Mouse (Mus musculus): ENCODE data around the gene Ola1.
A peak's percentile ranks its signal among the peaks of the same experiment; 100 is the strongest.

Ola1 gene

DNA sequence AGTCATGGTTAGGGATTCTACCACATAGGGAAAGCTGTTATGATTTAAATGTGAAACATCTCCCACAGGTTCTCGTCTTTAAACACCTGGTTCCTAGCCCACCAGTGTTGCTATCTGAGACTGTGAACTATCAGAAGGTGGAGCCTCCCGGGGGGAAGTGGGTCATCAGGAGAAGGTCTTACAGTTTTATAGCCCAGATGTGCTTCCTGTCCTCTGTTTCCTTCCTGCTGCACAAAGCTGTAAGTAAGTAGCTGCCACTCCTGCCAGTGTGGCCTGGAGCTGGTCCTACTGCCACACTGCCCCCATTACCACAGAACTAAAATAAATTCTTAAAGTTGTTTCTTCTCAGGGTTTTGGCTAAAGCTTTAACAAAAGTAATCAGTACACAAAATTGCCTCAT is 72.6 kb downstream of the Ola1 start:
- DNase-seq = no peak

DNA sequence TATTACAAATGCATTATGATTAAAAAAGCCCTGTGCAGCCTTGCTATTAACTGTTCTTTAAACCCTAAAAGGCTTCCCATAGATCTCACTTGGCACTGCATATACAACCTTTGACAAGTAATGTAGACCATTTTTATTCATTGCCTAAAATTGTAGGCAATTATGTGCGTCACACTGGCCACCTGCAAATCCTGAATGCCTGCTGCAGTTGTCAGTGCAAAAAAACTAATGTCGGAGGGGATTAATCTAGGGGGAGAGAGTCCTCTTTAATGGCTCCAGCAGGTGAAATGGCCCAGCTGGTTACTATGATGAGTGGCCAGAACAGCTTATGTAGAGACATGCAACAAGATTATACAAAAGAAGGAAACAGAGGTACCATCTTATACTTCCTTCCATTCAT is 75.0 kb downstream of the Ola1 start:
- no peak for DNase-seq

DNA sequence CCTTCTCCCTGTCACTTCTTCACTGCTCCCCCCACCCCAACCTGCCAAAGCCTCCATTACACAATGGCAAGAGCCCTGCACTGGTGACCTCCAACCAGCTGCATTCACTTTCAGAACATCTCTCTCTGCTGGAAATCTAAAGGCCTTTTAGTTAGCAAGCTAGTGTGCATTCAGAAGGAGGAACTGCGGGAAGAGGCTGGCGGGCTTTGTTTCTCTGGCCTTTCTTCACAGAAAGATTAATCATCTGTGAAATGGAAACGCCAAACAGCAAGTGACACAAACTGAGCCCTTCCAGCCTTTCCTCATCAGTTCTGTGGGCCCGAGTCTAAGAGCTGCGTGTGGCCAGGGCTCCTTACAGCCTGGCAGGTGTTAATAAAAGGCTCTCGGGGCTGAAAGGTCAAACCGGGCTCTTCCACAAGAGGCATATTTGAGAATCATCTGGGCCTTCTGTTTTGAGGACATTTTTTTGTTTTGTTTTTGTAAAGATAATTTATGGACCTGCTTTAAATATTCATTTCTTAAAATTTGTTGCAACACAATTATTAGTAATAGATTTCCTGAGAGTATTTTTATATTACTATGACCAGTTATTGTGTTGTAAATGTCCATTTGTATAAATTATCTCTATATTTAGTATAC is 75.8 kb downstream of the Ola1 start:
- DNase-seq = no peak

DNA sequence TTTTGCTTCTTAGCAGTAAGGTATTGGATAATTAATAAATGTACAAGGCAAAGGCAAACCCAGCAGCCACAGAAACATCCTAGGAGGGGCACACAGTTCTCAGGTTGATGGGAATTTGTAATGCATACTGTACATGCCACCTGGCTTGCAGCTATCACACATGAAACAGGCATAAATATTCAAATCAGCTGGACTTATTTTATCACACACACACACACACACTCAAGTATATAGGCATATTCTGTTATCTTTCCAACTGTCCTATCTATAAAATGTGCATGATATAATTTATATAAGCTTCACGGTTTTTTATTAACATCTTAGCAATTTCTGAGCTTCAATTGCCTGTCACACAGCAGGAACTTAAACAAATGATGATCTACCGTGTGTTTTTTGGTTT is 85.8 kb downstream of the Ola1 start:
- DNase-seq = no peak

DNA sequence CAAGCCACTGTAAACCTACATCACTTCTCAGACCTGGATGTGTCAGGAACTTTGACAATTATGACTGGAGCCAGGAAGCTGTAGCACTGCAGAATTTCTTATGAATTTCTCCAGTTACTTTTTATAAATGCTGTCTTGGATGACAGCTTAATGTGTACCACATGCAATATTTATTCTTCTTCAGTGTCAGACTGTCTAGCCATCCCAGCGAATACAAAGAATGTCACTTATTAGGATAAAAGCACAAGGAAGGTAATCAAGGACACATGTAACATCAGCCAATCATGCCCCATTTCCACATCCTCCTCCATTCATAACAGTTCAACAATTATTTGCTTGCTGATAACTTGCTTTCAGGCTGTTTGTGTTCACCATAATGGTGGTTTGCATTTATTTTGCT is 91.0 kb downstream of the Ola1 start:
- no peak for DNase-seq

DNA sequence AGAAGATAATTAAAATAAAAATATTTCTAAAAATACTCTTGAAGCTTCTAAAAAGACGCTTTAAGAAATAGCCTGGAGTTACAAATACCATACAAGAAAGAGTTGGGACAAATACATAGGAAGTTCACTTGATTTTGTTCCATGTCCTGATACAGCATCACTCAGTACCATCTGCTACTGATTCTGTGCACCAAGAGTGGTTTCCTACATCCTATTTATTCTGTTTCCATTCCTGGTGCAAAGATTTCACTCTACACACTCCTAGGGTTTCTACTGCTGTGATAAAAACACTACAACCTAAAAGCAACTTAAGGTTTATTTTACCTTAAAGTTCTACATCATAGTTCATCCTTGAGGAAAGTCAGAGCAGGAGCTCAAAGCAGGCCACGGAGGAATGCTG is 99.9 kb downstream of the Ola1 start:
- DNase-seq = no peak

DNA sequence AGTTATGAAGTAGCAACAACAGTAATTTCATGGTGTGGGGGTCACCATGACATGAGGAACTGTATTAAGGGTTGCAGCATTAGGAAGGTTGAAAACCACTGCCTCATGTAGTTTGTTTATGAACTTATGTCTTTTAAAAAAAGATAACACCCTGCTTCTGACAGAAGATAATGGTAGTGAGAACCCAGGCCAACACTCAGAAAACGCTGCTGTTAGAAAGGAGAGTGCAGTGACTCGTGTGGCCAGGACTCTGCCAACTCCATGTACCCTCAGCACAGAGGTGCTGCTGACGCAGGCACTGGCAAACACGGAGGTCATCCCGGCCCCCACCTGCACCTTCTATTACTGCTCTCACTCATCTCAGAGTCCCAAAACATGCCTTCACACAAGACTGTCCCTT is 111.6 kb downstream of the Ola1 start:
- no peak for DNase-seq

DNA sequence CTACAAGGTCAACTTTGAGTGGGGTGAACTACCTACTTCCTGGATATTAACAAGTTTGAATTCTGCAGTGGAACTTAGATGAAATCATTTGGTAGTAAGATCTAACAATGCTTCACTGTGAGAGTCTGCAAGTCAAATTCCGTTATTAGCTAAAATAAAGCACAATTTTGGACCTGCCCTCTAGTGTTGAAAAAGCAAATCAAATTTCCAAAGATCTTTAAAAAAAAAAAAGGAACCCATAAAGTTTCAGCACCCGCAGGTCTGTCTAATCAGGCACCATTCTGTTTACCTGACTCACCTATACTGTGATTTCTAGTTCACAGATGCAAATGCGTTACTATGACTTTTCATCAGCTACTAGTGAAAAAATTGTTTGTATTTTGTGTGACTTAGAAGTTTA is 122.2 kb downstream of the Ola1 start:
- DNase-seq = no peak

DNA sequence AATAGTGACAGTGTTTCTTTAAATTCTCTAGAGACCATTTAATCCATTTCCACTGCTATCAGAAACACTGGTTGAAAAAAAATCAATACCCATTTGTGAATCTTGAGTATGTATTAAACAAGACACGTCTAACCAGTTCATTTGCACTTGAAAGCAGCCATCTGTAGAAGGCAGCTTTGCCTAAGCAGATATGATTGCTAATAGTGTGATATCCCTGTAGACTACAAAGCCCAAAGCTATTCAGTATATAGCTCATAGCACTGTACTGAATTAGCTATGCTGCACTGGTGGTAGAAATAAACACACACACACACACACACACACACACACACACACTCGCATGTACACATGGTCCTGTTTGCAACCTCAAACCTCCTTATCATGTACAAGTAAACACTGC is 123.4 kb downstream of the Ola1 start:
- no peak for DNase-seq

DNA sequence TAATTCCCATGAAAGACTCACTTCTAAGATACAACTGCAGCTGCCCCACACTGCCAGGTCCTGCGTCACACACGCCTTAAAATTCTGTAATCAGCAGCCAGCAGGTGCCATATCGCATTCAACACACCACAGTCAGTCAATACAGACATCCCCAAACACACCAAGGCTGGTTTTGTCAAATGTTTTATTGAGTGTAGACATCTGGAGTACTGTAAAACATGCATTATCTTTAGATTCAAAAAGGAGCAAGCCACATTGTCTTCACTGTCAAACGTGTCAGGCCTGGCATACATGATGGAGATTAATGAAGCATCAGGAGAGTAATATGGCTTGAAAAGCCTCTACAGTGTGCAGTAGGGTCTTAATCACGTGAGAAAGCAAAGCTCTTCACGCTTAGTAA is 125.7 kb downstream of the Ola1 start:
- DNase-seq = no peak

DNA sequence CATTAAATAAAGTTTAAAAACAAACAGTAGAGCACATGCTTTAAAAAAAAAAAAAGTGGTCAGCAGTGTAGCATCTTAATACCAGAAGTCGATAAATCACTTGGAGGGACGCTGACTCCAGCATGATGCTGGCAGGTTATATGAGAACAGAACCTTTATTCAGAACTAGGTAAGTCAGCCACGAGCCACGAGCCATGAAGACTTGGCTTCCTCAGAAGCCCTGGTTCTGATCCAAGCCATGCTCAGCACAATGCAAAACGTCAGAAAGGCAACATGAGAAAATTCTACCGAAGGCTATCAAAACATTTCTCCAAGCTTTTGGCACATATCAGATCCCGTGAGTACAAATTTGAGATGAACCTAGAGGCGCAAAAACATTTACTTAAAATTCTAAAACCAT is 127.4 kb downstream of the Ola1 start:
- no peak for DNase-seq

DNA sequence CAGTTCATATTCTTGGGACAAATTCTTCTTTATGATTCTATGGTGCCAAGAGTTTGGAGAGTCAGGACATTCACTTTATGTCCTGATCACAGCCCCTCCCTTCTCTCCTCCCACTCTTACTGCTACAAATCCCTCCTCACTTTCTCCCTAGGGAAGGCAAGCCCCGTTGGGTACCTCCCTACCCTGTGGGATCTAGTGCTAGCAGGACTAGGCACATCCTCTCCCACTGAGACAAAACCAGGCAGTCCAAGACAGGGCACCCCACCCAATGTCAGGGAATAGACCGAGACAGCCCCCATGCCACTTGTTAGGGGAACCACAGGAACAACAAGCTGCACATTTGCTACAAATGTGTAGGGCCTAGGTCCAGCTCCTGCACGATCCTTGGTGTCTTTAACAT is 131.1 kb downstream of the Ola1 start:
- DNase-seq = no peak

DNA sequence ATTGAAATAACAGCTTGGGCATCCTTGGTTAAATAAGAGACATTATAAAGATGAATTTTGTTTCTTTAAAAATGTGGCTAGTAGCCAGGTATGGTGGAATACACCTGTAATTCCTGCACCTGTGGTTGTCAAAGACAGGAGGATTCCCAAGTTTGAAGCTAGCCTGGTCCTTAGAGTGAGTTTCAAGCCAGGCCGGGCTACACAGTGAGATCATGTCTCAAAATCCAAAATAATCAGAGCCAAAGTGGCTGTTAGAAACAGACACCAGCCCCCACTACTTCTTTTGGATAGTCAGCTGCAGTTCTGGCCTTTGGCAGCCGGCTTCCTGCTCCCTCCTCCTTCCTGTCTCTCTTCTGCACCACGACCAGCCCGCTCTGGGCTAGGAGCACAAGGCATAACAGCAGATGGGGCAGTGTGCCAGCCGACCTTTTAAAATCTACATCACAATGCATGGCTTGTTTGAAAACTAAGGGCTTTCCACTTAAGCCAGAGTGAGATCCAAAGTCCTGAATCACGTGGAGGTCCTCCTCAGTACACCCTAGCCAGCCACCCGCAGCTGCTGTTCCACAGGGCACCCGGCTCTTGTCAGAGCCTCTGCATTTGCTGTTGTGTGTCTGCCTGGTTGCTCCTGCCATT is 132.9 kb downstream of the Ola1 start:
- DNase-seq = peak; percentile 10

DNA sequence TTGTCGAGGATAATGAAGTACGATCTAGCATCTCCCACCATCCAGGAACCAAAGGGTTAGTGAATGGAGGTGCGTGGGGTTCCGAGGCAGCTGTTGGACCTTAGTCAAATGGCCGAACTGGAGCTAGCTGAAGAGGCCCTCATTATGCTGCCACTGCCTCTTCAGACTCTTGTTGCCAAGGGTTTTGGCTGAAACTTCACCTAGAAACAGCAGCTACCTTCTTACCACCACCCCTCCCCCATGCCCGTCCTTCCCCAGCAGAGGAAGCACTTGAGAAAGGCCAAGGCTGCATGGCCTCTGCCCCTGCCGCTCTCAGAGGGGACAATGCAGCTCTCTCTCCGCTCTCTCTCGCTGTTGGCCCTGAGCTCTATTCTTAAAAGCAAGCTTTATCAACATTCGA is 136.2 kb downstream of the Ola1 start:
- DNase-seq = no peak

DNA sequence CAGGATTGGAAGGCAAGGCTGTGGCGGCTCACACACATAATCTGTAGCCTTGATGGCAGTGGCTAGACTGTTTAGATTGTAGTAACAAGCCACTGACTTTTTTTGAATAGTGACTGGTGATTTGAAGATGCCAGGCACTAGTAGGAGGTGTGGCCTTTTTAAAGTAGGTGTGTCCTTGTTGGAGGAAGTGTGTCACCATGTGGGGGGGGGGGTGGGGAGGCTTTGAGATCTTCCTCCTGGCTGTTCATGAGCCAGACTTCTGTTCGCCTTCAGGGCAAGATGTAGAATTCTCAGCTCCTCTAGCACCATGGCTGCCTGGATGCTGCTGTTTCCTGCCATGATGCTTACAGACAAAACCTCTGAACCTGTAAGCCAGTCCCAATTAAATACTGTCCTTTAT is 136.9 kb downstream of the Ola1 start:
- no peak for DNase-seq

DNA sequence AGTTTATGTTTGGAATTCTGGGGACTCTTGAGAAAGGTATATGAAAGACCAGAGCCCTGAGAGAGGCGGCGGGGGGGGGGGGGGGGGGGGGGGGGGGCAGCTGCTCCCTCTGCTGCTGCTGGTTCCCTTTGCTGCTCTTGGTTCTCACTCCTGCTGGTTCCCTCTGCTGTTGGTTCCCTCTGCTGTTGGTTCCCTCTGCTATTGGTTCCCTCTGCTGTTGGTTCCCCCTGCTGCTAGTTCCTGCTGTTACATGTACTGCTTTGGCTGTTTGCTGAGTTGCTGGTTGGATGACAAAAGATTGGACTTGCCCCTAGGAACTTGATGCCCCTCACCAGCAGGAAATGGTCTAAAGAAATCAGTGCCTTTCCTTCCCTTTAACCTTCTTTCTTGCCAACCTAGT is 138.6 kb downstream of the Ola1 start:
- DNase-seq = no peak

DNA sequence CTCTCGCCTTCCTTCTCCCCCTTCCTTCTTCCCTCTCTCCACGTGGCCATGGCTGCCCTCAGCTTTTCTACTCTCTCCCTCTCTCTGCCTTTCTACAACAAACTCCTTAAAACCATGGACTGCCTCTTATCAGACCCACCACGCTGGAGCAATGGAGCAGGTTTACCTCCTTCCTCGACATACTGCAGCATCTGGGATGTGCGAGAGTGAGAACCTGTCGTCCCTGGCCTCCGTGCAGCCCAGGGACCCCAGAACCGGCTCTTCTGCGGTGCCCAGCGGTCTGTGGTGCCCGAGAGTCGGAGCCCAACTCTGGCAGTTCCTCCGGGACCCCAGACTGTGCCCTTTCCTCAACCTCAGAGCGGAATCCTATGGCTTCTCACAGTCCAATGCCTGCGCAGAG is 139.4 kb downstream of the Ola1 start:
- DNase-seq = no peak

DNA sequence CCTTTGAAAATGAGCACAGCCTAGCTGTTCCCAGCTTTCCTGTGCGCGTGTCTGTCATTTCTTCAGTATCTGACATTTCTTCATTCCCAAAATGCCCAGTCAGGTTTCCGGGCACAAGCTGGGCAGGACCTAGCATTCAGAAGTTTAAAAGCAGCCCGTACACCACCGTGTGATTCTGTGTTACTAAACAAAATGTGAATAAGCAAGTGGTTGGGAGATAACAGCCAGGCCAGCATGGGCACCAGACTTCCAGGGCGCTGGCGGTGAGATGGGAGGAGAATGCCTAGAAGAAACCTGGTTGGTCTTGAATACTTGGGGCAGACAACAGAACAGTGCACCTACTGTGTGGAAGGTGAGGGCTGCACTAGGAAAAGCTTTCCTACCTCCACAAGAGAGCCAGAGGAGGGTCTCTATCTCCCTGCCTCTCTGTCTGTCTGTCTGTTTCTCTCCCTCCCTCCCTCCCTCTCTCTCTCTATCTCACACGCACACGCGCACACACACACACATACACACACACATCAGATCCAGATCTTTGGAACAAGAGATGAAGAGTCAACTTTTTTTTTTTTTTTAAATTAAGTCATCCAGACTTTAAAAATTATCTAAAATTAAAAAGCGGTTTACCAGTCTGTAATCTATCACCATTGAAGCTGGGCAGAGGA is 144.8 kb downstream of the Ola1 start:
- DNase-seq = no peak

DNA sequence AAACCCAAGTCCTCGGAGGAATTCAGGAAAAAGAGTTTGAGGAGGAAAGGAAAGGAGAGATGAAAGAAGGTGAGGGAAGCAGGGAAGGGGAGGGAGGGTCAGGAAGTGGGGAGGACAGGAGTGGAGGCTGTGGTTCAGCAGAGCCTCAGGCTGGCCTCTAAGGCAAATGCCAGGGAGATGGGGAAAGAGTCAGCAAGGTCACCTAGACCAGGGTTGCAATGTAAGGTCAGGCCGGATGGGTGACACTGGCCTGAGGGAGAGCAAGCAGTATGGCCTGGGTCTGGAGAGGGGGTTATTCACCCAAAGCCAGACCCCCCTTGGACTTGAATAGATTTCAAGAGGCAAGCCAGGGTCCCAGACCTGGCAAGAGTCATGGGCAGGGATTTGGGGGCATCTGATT is 147.5 kb downstream of the Ola1 start:
- no peak for DNase-seq

DNA sequence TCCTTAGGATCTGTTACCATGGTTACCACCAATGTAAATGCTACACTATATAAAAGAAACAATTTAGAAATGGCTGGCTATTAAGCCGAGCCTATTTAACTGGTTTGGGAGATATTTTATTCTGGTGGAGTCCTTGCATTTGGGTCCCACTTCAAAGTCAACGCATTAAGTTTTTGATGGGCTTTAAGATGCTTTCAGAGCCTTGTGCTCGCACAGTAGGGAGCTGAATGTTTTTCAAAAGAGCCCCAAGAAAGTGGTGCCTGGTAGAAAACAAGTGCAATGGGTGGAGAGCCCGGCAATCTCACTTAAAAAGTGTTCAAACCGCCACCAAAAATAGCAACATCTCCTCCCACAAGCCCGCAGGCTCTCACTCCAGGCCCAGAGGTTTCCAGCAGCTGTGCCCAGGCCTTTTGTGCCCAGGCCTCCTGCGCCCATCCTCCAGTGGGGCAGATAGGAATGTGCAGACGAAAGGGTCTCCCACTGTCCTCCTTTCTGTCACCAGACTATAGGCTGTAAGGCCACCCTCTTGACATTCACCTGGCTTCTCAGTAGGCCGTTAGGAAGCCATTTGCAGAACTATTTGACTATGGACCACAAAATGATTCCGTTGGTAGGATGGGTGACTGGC is 148.2 kb downstream of the Ola1 start:
- no peak for DNase-seq

DNA sequence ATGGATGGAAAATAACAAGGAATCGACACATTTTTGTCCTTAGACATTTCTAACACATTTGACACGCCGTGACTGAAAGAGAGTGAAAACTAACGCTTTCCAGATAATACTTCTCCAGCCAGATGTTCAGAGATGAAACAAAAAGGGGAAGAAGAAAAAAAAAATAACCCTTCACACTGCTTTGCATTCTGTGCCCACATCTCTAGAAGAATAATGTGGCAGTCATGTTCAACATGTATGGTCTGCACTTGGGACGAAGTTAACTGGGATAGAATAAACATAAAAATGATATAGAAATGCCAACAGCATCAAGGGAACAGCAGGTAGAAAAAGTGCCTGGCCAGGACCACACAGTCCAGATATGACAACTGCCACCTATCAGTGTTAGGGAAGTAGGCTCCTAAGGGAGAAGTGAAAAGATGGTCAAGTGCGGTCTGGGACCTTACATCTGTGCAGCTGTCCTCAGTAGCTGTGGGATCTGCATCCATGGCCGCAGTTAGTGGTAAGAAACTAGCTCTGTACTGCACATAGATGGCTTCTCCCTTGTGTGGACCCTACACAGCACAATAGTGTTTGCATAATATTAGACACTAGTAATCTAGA is 149.4 kb downstream of the Ola1 start:
- DNase-seq = no peak

DNA sequence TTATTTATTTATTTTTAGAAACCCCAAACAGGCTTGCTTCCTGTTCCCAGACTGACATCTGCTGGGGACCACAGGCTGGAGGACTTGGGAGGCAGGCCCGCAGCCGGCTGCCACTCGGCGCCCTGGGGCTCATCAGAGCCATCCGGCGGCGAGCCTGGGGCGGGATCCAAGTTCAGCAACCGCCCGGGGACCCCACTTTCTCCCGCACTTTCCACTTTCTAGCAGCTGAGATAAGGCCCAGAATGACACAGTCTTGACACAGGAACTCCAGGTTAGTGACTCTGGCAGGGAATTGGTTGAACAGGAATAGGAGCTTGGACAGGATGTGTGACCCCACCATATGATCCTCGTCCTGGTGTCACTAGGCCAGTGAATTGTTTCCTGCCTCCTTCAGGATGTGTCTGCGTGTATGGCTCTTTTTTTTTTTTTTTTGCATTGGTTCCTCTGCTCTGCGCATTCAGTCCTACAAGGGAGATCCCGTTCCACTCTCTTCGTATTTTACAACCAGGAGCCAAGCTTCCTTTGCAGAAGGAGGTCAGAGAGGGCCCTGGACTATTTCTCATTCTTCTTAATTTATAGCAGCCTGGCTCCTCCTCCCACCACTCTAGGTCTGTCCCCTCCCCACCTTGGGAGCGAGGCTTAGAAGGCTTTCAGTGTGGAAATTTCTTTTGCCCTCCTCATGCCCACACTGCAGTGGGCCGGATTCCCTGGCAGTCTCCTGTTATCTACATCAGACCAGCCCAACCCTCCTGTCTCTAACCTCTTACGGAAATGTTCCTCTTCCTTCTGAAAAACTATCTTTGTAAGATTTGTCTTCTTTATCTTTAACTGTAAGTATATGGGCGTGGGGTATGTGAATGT is 152.2 kb downstream of the Ola1 start:
- DNase-seq = no peak

All from right cerebral cortex, postnatal 25 days (tissue).